Mouse (Mus musculus): ENCODE results near the gene Txnl4b. TPM values are rescaled to one million over a fixed set of nuclear protein-coding genes. Genes with fewer than 3 reads are reported as not detected.

Gene Txnl4b
- 9.3 and 10.7 TPM in 2 replicates for polyA plus RNA-seq (2015; fragmentation: Nextera tagmentation; extraction: Ambion mirVana)

DNA sequence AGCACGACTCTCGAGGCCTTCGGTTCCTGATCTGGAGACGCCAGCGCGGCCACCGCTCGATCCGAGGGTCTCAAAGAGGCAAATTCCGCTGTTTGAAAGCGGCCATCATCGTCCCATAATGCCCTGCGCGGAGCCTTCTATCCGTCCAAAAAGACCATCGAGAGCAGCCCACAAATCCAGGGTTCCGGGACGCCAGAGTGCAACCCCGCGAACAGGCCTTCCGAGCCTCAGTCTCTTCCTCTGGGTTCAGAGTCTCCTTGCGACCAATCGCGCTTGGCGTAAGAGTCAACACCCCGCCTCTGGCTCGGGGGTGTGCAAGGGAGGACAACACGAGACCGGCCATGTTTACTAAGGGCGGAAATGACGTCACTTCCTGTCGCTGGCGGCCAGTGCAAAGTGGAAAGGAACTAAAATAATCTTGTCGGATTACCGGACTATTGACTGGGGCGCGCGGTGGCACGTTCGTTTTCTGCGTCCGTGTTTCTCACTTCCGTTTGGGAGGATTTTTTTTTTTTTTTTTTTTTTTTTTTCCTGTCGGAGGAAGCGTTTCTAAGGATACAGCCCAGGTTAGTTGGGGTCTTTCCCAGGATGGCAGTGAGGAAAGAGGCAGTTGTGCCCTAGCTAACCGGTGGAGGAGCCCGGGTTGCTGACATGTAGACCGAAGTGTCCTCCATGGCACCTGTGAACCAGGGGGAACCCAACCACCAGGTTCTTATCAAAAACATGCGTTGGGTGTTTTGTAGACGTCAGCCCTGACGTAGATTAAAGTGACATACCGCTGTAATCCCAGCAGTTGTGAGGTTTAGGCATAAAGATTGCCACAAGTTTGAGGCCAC lies at the start of gene Txnl4b, which contains the start of gene Dhx38:
Gene Txnl4b (plus strand): TSS at position 395 of the 836 bp plus-strand sequence.
Gene Dhx38 (minus strand): TSS at position 364 of the 836 bp plus-strand sequence.
- peak; percentile 99 for ATAC-seq (ENCODE audit: insufficient read depth)
- Histone ChIP-seq H3K4me2 (peak within 1 kb of the TSS; percentile 84), H3K4me3 (replicated peaks) (peak within 1 kb of the TSS; percentile 89), H3K9me3 (replicated peaks) (no peaks in the 10 kb centered on the region), H3K4me1 (replicated peaks) (peaks cover 31% of the 10 kb centered on the region), H3K36me3 (replicated peaks) (peaks cover 26% of the 10 kb centered on the region), H3K9ac (peak within 1 kb of the TSS; percentile 92), H3K27me3 (no peaks in the 10 kb centered on the region), H3K27ac (replicated peaks) (peak within 1 kb of the TSS; percentile 94)
- WGBS (ENCODE audit: insufficient replicate concordance): under 1% methylated on average over 52 of the region's 52 CpGs

DNA sequence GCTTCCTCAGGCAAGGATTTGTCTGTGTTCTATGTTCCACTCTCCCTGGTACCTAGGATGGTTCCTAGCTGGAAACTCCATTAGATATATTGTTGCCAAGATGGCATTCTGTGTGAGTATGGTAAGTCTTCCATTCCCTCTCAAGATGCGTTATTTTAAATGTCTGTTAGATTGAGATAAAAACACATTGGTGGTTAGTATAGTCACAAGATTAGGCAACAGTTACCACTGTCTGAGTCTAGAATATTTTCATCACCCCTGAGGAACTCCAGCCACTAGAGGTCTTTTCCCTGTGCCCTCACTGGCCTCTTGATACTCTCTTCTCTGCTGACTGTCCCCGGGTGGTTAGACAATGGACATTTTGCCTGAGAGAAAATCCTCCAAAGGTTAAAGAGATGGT lies 41.7 kb upstream of the Txnl4b start:
- no peak for ATAC-seq (ENCODE audit: insufficient read depth)
- H3K27me3 ChIP-seq: no peaks in the 10 kb centered on the region
- H3K27ac ChIP-seq (replicated peaks): no peak overlapping the region
- H3K4me2 ChIP-seq: no peak overlapping the region
- no peaks in the 10 kb centered on the region for H3K4me1 ChIP-seq (replicated peaks)
- H3K36me3 ChIP-seq (replicated peaks): no peaks in the 10 kb centered on the region
- no peak overlapping the region for H3K9ac ChIP-seq
- H3K4me3 ChIP-seq (replicated peaks): no peak overlapping the region
- WGBS (ENCODE audit: insufficient replicate concordance): 42% methylated on average over 2 of the region's 2 CpGs
- no peaks in the 10 kb centered on the region for H3K9me3 ChIP-seq (replicated peaks)

DNA sequence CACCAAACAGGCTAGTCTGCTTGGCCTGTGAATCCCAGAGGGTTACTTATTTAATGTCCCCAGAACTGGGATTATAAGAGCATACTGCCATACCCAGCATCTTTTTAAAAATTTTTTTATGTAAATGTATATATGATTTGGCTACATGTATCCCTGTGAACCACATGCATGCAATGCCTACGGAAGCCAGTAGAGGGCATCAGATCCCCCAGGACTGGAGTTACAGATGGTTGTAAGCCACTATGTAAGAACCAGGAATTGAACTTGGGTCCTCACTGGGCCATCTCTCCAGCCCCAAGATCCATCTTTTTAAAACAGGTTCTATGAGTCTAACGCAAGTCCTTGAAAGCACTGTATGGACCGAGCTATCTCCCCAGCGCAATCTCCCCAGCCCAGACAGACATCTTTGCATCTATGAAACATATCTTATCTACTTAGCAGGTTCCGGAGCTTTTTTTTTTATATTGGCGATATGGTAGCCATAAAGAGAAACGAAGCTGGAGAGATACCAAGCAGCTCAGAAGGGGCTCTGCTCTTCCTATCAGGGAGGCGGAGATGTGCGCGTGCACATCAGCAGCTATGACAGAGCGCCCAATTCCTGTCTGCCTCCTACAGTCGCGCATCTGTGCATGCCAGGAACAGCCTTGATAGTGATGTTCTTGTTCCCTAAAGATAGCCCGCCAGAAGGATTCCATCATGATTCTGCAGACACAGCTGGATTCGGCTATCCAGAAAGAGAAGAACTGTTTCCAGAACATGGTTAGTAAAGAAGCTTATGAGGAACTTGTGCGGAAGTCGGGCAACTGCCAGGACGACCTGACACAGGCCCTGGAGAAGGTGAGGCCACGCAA lies 30.3 kb upstream of the Txnl4b start:
- Histone ChIP-seq H3K27ac (replicated peaks) (no peak overlapping the region), H3K9me3 (replicated peaks) (no peaks in the 10 kb centered on the region), H3K4me2 (no peak overlapping the region), H3K27me3 (peaks cover 6% of the 10 kb centered on the region; the same call in 1 of the 2 replicates), H3K4me1 (replicated peaks) (no peaks in the 10 kb centered on the region), H3K4me3 (replicated peaks) (no peak overlapping the region), H3K9ac (no peak overlapping the region), H3K36me3 (replicated peaks) (no peaks in the 10 kb centered on the region)
- 76% methylated on average over 19 of the region's 19 CpGs for WGBS (ENCODE audit: insufficient replicate concordance)
- no peak for ATAC-seq (ENCODE audit: insufficient read depth)

DNA sequence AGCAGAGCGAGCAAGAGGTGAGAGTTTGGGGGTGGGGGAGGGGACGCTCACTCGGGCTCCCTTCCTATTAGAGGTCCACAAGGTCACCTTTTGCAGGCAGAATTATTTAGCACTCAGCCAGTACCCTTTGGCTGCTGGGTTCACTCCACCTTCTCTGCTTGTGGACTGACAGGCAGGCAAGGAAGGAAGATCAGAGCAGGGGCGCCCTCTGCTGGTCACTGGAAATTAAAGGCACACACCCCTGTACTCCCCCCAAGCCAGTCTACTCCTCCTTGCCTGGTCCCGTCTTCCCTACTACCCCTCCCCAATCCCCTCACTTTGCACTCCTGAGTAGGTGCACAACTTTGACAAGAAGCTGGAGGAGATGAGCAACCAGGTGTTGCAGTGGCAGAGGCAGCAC lies 29.0 kb upstream of the Txnl4b start:
- Histone ChIP-seq H3K9ac (no peak overlapping the region), H3K4me3 (replicated peaks) (no peak overlapping the region), H3K9me3 (replicated peaks) (no peaks in the 10 kb centered on the region), H3K27ac (replicated peaks) (no peak overlapping the region), H3K4me2 (no peak overlapping the region), H3K27me3 (peaks cover 6% of the 10 kb centered on the region; the same call in 1 of the 2 replicates), H3K4me1 (replicated peaks) (no peaks in the 10 kb centered on the region), H3K36me3 (replicated peaks) (no peaks in the 10 kb centered on the region)
- WGBS (ENCODE audit: insufficient replicate concordance): 8% methylated on average over 5 of the region's 5 CpGs
- ATAC-seq (ENCODE audit: insufficient read depth): peak; percentile 47; the same call in 1 of the 2 replicates

DNA sequence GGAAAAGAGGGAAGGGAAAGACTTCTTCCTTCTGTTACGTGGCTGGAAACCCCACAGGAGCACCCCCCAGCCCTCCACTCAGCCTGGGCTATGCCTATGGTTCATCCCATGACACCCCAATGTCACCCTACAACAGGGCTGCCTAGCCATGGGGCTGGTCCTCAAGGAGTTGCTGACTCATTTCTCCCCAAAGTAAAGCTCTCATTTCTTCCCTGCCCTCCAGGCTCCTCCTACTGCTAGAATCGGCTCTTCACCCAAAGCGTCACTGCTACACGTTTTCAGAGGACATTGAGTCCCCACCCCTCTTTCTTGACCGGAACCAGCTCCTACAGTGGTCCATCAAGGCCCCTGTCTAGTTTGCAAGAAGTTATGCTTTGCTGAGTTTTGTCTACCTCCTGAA lies 23.5 kb upstream of the Txnl4b start:
- Histone ChIP-seq H3K4me3 (replicated peaks) (no peak overlapping the region), H3K27ac (replicated peaks) (no peak overlapping the region), H3K4me1 (replicated peaks) (no peaks in the 10 kb centered on the region), H3K9ac (no peak overlapping the region), H3K9me3 (replicated peaks) (no peaks in the 10 kb centered on the region), H3K4me2 (no peak overlapping the region), H3K27me3 (peaks cover 6% of the 10 kb centered on the region; the same call in 1 of the 2 replicates), H3K36me3 (replicated peaks) (peaks cover 7% of the 10 kb centered on the region)
- WGBS (ENCODE audit: insufficient replicate concordance): 52% methylated on average over 5 of the region's 5 CpGs
- ATAC-seq (ENCODE audit: insufficient read depth): no peak

DNA sequence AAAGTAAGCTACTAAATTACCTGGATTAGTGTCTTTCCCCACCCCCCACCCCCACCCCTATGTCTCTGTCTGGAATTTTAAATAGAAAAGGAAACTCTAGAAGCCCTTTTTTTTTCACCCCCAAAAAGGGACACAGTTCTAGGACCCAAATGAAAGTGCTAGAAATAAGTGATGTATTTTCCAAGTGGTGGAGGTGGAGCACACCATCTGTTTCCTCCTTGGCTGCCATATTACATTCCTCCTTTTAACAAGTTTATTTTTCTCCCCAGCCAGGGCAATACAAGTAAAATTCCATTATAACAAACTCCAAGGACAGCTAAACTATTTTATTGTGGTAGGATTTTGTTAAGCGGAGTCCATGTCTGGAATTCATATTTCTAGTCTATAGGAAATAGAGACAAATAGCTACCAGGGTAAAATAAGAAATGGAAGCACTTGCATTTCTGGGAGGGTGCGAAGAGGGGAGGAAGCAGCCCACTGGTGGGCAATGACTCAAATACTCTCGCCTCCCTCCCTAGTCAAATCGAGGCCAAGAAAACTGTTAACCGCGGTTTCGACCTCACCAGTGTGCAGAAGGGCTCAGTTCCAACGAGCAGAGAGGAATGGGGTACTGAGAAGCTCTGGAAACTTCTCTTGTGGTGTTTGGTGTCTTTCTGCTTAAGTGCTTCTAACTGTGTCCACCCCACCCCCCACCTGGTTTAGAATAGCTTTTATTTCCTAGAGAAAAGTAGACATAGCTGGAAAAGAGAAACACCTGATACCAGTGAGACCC lies 22.8 kb upstream of the Txnl4b start:
- WGBS (ENCODE audit: insufficient replicate concordance): 68% methylated on average over 8 of the region's 8 CpGs
- Histone ChIP-seq H3K4me3 (replicated peaks) (no peak overlapping the region), H3K36me3 (replicated peaks) (peaks cover 14% of the 10 kb centered on the region), H3K4me1 (replicated peaks) (no peaks in the 10 kb centered on the region), H3K9me3 (replicated peaks) (no peaks in the 10 kb centered on the region), H3K4me2 (no peak overlapping the region), H3K27me3 (peaks cover 6% of the 10 kb centered on the region; the same call in 1 of the 2 replicates), H3K27ac (replicated peaks) (no peak overlapping the region), H3K9ac (no peak overlapping the region)
- ATAC-seq (ENCODE audit: insufficient read depth): no peak

DNA sequence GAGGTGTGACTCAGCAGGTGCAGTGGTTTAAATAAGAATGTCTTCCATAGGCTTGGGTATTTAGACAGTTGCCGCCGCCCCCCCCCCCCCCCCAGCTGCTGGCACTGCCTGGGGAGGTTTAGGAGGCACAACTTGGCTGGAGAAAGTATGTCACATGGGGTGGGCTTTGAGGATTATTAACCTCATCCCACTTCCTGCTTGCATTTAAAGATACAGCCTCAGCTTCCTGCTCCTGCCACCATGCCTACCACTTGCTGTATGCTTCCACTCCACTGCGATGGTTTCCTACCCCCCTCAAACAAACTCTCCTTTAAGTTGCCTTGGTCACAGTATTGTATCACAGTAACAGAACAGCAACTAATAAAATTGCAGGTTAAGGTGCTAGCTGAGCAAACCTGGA lies 21.6 kb upstream of the Txnl4b start:
- WGBS (ENCODE audit: insufficient replicate concordance): 25% methylated on average over 3 of the region's 3 CpGs
- no peak overlapping the region for H3K27ac ChIP-seq (replicated peaks)
- H3K27me3 ChIP-seq: no peaks in the 10 kb centered on the region; the same call in 1 of the 2 replicates
- no peak for ATAC-seq (ENCODE audit: insufficient read depth)
- H3K4me3 ChIP-seq (replicated peaks): no peak overlapping the region
- H3K9me3 ChIP-seq (replicated peaks): no peaks in the 10 kb centered on the region
- H3K9ac ChIP-seq: no peak overlapping the region
- peaks cover 25% of the 10 kb centered on the region for H3K36me3 ChIP-seq (replicated peaks)
- no peak overlapping the region for H3K4me2 ChIP-seq
- H3K4me1 ChIP-seq (replicated peaks): no peaks in the 10 kb centered on the region

DNA sequence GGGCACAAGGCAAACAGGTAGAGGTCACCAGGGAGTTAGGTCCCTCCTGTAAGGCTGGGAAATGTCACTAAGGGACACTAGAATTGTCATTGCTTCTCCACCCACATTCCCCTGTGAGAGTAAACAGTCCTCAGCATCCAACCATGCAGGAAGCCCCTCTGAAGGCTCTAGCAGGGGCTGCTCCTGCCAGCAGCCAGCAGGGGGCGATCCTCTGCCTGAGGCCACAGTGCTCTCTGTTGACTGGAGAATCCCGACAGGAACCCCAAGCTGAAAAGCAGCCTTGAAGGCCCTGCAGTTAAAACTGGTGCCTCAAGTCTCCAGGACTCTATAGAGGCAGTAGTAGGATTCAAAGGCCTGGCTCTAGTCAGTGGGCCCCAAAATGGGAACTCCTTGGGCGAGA lies 14.0 kb upstream of the Txnl4b start:
- Histone ChIP-seq H3K4me1 (replicated peaks) (no peaks in the 10 kb centered on the region), H3K36me3 (replicated peaks) (peaks cover 99% of the 10 kb centered on the region), H3K9ac (no peak overlapping the region), H3K27me3 (no peaks in the 10 kb centered on the region), H3K27ac (replicated peaks) (no peak overlapping the region), H3K9me3 (replicated peaks) (no peaks in the 10 kb centered on the region), H3K4me3 (replicated peaks) (no peak overlapping the region), H3K4me2 (no peak overlapping the region)
- 42% methylated on average over 3 of the region's 3 CpGs for WGBS (ENCODE audit: insufficient replicate concordance)
- no peak for ATAC-seq (ENCODE audit: insufficient read depth)

DNA sequence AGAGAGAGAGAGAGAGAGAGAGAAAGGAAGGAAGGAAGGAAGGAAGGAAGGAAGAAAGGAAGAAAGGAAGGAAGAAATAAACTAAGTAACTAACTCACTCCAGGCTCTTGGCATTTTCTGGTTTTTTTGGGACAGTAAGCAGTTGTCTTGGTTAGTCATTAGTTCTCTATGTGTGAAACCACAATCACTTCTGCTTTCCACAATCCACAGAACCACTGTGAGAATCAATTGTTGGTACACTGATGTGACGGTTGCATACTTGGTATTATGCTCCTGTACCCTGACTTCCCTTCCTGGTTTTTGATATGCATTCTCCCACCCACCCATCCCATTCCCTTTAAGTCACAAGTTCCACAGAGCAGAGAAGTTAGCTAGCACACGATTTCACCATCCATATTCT lies 1.8 kb upstream of the Txnl4b start:
- Histone ChIP-seq H3K4me3 (replicated peaks) (peak overlapping the region; percentile 89), H3K36me3 (replicated peaks) (peaks cover 38% of the 10 kb centered on the region), H3K27me3 (no peaks in the 10 kb centered on the region), H3K27ac (replicated peaks) (no peak overlapping the region), H3K9me3 (replicated peaks) (no peaks in the 10 kb centered on the region), H3K4me2 (peak overlapping the region; percentile 84), H3K9ac (no peak overlapping the region), H3K4me1 (replicated peaks) (peaks cover 31% of the 10 kb centered on the region)
- 28% methylated on average over 2 of the region's 2 CpGs for WGBS (ENCODE audit: insufficient replicate concordance)
- no peak for ATAC-seq (ENCODE audit: insufficient read depth)

DNA sequence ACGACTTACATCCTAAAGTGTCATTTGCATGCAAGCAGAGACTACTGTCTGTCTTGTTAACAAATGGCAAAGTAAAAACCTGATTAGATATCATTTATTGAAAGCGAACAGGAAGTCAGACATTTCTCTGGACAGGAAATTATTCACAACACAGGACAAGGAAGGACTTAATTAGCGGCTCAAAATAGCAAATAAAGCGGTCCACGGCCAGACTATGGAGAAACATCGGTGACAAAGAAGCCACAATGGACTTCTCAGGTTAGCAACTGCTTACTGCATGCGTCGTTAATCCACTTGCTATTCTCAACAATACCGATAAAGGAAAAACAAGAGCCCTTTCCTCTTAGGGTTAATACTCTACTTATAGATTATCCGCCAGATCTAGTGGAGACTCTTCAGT lies 926 bp upstream of the Txnl4b start:
- H3K4me3 ChIP-seq (replicated peaks): peak overlapping the region; percentile 89
- peak overlapping the region; percentile 94 for H3K27ac ChIP-seq (replicated peaks)
- H3K36me3 ChIP-seq (replicated peaks): peaks cover 33% of the 10 kb centered on the region
- peak overlapping the region; percentile 84 for H3K4me2 ChIP-seq
- peaks cover 31% of the 10 kb centered on the region for H3K4me1 ChIP-seq (replicated peaks)
- peak overlapping the region; percentile 92 for H3K9ac ChIP-seq
- H3K9me3 ChIP-seq (replicated peaks): no peaks in the 10 kb centered on the region
- WGBS (ENCODE audit: insufficient replicate concordance): 3% methylated on average over 10 of the region's 10 CpGs
- no peak for ATAC-seq (ENCODE audit: insufficient read depth)
- H3K27me3 ChIP-seq: no peaks in the 10 kb centered on the region

Measured in liver, embryonic 15.5 days (tissue).